Mouse (Mus musculus) ovary, adult 10 weeks (tissue): ENCODE results near the gene Gm4559. TPM values are rescaled to one million over a fixed set of nuclear protein-coding genes. Genes with fewer than 3 reads are reported as not detected.

Experiments used
- polyA plus RNA-seq: library from polyadenylated mRNA; stranded (reverse); fragments of 350-450 nt; fragmentation: Illumina TruSeq; extraction: RNeasy Lipid Tissue Mini Kit (QIAGEN cat#74804); gene quantifications from one replicate; pipeline ENCODE4 v1.2.3, GENCODE M21; 2014

Gene Gm4559
- polyA plus RNA-seq, result not detected

GRCm38 (mm10) chr7:142274263-142274662, at the start of gene Gm4559:
Gene Gm4559 (minus strand): TSS chr7:142274363.

GRCm38 (mm10) chr7:142303249-142303648, 29.1 kb upstream of the Gm4559 start, which contains the start of gene Krtap5-4:
Gene Krtap5-4 (plus strand): TSS chr7:142303549.

GRCm38 (mm10) chr7:142297018-142297417, 22.9 kb upstream of the Gm4559 start, which contains the start of gene Krtap5-1:
Gene Krtap5-1 (minus strand): TSS chr7:142297118.

GRCm38 (mm10) chr7:142258254-142258653, 15.9 kb downstream of the Gm4559 start, which contains the start of gene Gm2431:
Gene Gm2431 (minus strand): TSS chr7:142258354.

GRCm38 (mm10) chr7:142240978-142241377, 33.2 kb downstream of the Gm4559 start, which contains the start of gene Gm40460:
Gene Gm40460 (minus strand): TSS chr7:142241078.

GRCm38 (mm10) chr7:142229871-142230270, 44.3 kb downstream of the Gm4559 start, which contains the start of gene Krtap5-5:
Gene Krtap5-5 (minus strand): TSS chr7:142229971.

Other genes with a start within 250 kb of the Gm4559 start
- gene Mob2, start 213.3 kb downstream of the Gm4559 start, polyA plus RNA-seq, result 10.5 TPM
- 0.43 TPM for gene Dusp8, start 178.5 kb downstream of the Gm4559 start, polyA plus RNA-seq
- not detected for gene Gm45618, start 153.6 kb downstream of the Gm4559 start, polyA plus RNA-seq
- not detected for gene Gm39115, start 138.3 kb downstream of the Gm4559 start, polyA plus RNA-seq
- not detected for gene Gm45337, start 129.8 kb downstream of the Gm4559 start, polyA plus RNA-seq
- gene Gm29735, start 117.2 kb downstream of the Gm4559 start, polyA plus RNA-seq, result not detected
- gene Gm4553, start 108.6 kb downstream of the Gm4559 start, polyA plus RNA-seq, result not detected
- not detected for gene Krtap5-2, start 98.4 kb downstream of the Gm4559 start, polyA plus RNA-seq
- not detected for gene Gm10153, start 84.0 kb downstream of the Gm4559 start, polyA plus RNA-seq
- gene Krtap5-3, start 73.0 kb downstream of the Gm4559 start, polyA plus RNA-seq, result not detected
- gene Gm7579, start 62.5 kb downstream of the Gm4559 start, polyA plus RNA-seq, result not detected
- gene Krtap5-5, start 44.4 kb downstream of the Gm4559 start, polyA plus RNA-seq, result not detected
- gene Gm40460, start 33.3 kb downstream of the Gm4559 start, polyA plus RNA-seq, result not detected
- gene Gm2431, start 16.0 kb downstream of the Gm4559 start, polyA plus RNA-seq, result not detected
- gene Krtap5-1, start 22.8 kb upstream of the Gm4559 start, polyA plus RNA-seq, result not detected
- gene Krtap5-4, start 29.2 kb upstream of the Gm4559 start, polyA plus RNA-seq, result not detected
- not detected for gene Ifitm10, start 99.4 kb upstream of the Gm4559 start, polyA plus RNA-seq
- gene Gm49369, start 108.3 kb upstream of the Gm4559 start, polyA plus RNA-seq, result 29.8 TPM
- 23.6 TPM for gene Ctsd, start 113.7 kb upstream of the Gm4559 start, polyA plus RNA-seq
- gene Syt8, start 160.5 kb upstream of the Gm4559 start, polyA plus RNA-seq, result not detected
- gene Tnni2, start 167.4 kb upstream of the Gm4559 start, polyA plus RNA-seq, result not detected
- 8.0 TPM for gene Lsp1, start 186.4 kb upstream of the Gm4559 start, polyA plus RNA-seq
- gene Tnnt3, start 224.5 kb upstream of the Gm4559 start, polyA plus RNA-seq, result not detected